Mouse (Mus musculus) embryonic facial prominence, embryonic 14.5 days (tissue): ENCODE measurements at regions not wholly inside any gene's neighbourhood (a gene's known extent, or its start where the extent isn't known, plus 50 kb on each side); places are given as distances from the start of the nearest gene placed in this dataset.
A peak's percentile ranks its signal among the peaks of the same experiment; 100 is the strongest.

Source experiments
- ATAC-seq: fragments of 200-750 bp; cut with Nextera tagmentation; 2 replicates; pipeline ENCODE4 v1.8.0; 2017; ENCODE audit warnings: low read depth, moderate number of reproducible peaks, moderate TSS enrichment
- DNase-seq: peaks from one replicate; pipeline ENCODE4 v3.0.0-alpha.2; 2015; ENCODE audit warnings: low spot score
- H3K27ac ChIP-seq: fragments of 300-500 bp; sonication (generic); replicated peaks from 2 replicates; pipeline ENCODE4 v1.5.1; 2014; ENCODE audit warnings: low read depth, mild to moderate bottlenecking, low read length, moderate library complexity
- H3K27me3 ChIP-seq: fragments of 300-500 bp; sonication (generic); replicated peaks from 2 replicates; pipeline ENCODE4 v1.6.1; 2014; ENCODE audit warnings: low read length; ENCODE audit not compliant: control insufficient read depth, insufficient read depth
- H3K36me3 ChIP-seq: fragments of 300-500 bp; sonication (generic); 2 replicates; pipeline ENCODE4 v1.6.1; 2014; ENCODE audit warnings: low read length, mixed read lengths; ENCODE audit not compliant: control insufficient read depth, insufficient read depth
- H3K4me1 ChIP-seq: fragments of 300-500 bp; sonication (generic); 2 replicates; pipeline ENCODE4 v1.6.1; 2014; ENCODE audit warnings: antibody characterized with exemption, low read length; ENCODE audit not compliant: control insufficient read depth, insufficient read depth
- H3K4me2 ChIP-seq: fragments of 300-500 bp; sonication (generic); 2 replicates; pipeline ENCODE4 v1.6.1; 2014; ENCODE audit warnings: low read depth, mild to moderate bottlenecking, low read length, moderate library complexity, mixed read lengths
- H3K4me3 ChIP-seq: fragments of 300-500 bp; sonication (generic); 2 replicates; pipeline ENCODE4 v1.5.1; 2014; ENCODE audit warnings: low read depth, mild to moderate bottlenecking, low read length
- H3K9ac ChIP-seq: fragments of 300-500 bp; sonication (generic); 2 replicates; pipeline ENCODE4 v1.6.1; 2014; ENCODE audit warnings: low read depth, mild to moderate bottlenecking, low read length, moderate library complexity, mixed read lengths
- H3K9me3 ChIP-seq: fragments of 300-500 bp; sonication (generic); 2 replicates; pipeline ENCODE4 v1.6.1; 2016; ENCODE audit warnings: low read length; ENCODE audit not compliant: control insufficient read depth
- WGBS: fragments of 180-500 bp; shearing (Covaris S2); extraction: QIAGEN DNeasy Blood & Tissue Kit; methylation state at CpG from one replicate; pipeline ENCODE4 v1.1.7; 2014; 5-methylcytosine and 5-hydroxymethylcytosine counted together

DNA sequence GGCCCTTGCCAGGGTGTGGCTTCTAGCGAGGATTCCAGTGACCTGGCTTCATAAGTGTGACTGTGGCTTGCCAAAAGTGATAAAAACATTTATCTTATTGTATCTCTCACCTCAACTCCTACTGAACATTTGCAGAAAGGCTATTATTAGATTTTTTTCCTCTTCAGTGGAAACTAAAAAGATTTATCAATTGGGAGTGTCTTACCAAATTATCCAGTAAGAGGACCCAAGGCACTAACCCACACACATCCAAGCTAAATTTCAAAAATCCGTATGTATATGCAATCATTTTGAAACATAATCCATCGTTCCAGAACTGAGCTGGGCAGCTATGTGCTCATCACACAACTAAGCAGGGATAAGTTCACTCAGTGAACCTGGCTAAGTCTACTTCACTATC, 136.3 kb downstream of the Fam76b start:
- H3K4me1 ChIP-seq: peaks cover 7% of the 10 kb centered on the region; the same call in 1 of the 2 replicates
- ATAC-seq: no peak
- H3K4me3 ChIP-seq: no peak overlapping the region
- 69% methylated on average over 3 of the region's 3 CpGs for whole genome bisulfite sequencing
- no peak for DNase-seq
- H3K4me2 ChIP-seq: no peak overlapping the region
- H3K9ac ChIP-seq: no peak overlapping the region
- no peak overlapping the region for H3K27ac ChIP-seq
- no peaks in the 10 kb centered on the region for H3K36me3 ChIP-seq
- no peaks in the 10 kb centered on the region for H3K27me3 ChIP-seq
- no peaks in the 10 kb centered on the region for H3K9me3 ChIP-seq

DNA sequence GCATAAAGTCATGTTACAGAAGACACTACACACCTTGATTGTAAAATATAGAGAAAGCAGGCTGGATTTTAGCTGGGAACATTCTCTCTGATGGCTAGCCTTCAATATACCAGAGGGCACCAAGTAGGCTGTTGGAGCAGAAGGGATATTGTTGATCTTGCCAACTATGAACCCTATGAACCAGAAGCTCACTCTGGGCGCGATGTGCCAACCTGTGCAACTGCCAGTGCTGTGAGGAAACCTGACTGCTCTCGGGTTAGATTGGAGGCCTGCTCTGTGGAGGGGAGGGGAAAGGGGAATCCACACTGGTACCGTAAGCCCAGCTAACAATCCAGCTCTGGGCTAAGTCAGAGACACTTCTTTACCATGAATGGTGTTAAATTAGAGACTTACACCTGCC, 136.7 kb downstream of the Fam76b start:
- 85% methylated on average over 4 of the region's 4 CpGs for WGBS
- H3K4me3 ChIP-seq: no peak overlapping the region
- no peaks in the 10 kb centered on the region for H3K36me3 ChIP-seq

DNA sequence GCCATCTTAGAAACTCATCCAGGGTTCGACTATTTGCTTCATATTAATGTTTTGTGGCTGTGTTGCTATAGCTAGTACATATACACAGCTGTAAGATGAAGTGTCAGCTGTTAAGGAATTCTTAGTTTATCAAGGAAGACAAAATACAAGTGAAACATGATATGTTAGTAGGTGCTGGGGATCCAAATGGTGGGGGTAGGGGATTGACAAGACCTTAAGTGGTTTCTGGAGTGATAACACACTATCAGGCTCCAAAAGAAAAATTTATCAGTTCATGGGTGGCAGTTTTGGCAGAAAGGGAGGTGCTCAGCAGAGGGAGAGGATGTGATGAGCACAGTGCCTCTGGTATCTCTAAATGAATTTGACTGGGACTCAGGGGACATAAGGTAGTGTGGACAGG, 138.7 kb downstream of the Fam76b start:
- Histone ChIP-seq H3K4me2 (no peak overlapping the region), H3K9me3 (no peaks in the 10 kb centered on the region), H3K27ac (no peak overlapping the region), H3K4me3 (no peak overlapping the region), H3K36me3 (no peaks in the 10 kb centered on the region), H3K4me1 (peaks cover 19% of the 10 kb centered on the region), H3K27me3 (no peaks in the 10 kb centered on the region), H3K9ac (no peak overlapping the region)
- no peak for DNase-seq
- ATAC-seq: no peak
- 80% methylated on average over 1 of the region's 1 CpGs for WGBS

More for the DNA sequence above, 136.7 kb downstream of the Fam76b start:
- no peaks in the 10 kb centered on the region for H3K27me3 ChIP-seq
- no peak overlapping the region for H3K27ac ChIP-seq
- no peak for DNase-seq
- H3K9me3 ChIP-seq: no peaks in the 10 kb centered on the region
- H3K4me2 ChIP-seq: no peak overlapping the region
- H3K9ac ChIP-seq: no peak overlapping the region
- peaks cover 12% of the 10 kb centered on the region for H3K4me1 ChIP-seq
- 0 out of 2 replicates have a peak, but pooled peaks have one; percentile 22 for ATAC-seq

DNA sequence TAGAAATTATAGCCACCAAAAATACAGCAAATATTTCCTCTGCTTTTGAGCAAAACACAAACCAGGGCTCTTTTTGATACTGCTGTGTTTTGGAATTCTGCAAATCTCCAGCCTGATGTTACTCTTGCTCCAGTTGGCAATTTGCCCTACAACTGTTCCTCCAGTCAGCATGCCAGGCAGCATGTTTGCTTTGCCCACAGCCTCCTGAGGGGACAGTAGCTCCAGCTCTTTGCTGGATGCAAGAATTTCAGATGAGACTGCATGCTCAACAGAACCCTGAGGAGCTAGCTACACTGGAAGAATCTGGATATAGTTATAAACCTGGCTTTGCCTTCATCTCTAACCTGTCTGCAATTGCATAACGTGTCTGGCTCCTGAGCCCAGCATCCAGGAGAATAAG, 141.7 kb downstream of the Fam76b start:
- DNase-seq (peak; percentile 82), ATAC-seq (peak; percentile 33; the same call in 1 of the 2 replicates)
- Histone ChIP-seq H3K27ac (peak overlapping the region; percentile 65), H3K4me1 (peaks cover 19% of the 10 kb centered on the region), H3K9me3 (no peaks in the 10 kb centered on the region), H3K4me3 (no peak overlapping the region), H3K4me2 (no peak overlapping the region), H3K27me3 (no peaks in the 10 kb centered on the region), H3K9ac (no peak overlapping the region), H3K36me3 (no peaks in the 10 kb centered on the region)
- WGBS: 38% methylated on average over 1 of the region's 1 CpGs

DNA sequence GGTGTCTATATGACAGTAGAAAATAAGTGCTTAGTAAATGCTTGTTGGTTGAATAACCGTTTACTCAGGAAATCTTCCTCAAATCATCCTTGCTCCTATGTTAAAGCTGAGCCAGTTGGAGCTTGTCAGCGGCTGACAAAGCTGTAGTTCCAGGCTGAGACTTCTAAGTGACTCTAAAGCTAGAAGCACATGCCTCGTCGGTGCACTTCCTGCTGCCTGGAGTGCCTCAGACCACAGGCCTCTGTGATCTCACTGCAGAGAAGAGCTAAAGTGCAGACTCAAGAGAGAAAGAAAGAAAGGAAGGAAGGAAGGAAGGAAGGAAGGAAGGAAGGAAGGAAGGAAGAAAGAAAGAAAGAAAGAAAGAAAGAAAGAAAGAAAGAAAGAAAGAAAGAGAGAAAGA, 146.1 kb downstream of the Fam76b start:
- Histone ChIP-seq H3K36me3 (no peaks in the 10 kb centered on the region), H3K27me3 (no peaks in the 10 kb centered on the region), H3K27ac (no peak overlapping the region), H3K4me1 (peaks cover 14% of the 10 kb centered on the region), H3K9ac (no peak overlapping the region), H3K4me3 (no peak overlapping the region), H3K9me3 (no peaks in the 10 kb centered on the region), H3K4me2 (no peak overlapping the region)
- ATAC-seq: no peak
- 60% methylated on average over 4 of the region's 4 CpGs for WGBS
- DNase-seq: no peak

DNA sequence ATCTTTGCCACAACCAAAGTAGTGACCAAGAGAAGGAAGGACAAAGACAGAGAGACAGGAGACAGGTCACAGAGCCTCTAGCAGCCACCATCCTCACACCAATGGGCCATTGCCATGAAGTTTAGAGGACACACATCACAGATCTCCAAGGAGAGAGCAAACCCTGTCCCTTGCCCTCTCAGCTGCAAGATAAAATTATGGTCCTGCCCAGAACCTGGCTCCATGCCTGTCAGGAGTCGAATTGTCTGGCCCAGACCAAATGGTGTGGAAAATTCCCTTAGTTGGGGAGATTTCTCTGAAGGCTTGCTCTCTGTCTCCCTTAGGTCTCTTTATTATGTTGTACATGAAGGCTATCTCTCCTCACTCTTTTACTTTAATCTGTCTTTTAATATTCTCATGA, 147.4 kb downstream of the Fam76b start:
- DNase-seq: no peak
- Histone ChIP-seq H3K4me1 (peaks cover 5% of the 10 kb centered on the region), H3K36me3 (no peaks in the 10 kb centered on the region), H3K4me3 (no peak overlapping the region), H3K27ac (no peak overlapping the region), H3K27me3 (no peaks in the 10 kb centered on the region), H3K9ac (no peak overlapping the region), H3K4me2 (no peak overlapping the region), H3K9me3 (no peaks in the 10 kb centered on the region)
- no peak for ATAC-seq
- 85% methylated on average over 1 of the region's 1 CpGs for WGBS

DNA sequence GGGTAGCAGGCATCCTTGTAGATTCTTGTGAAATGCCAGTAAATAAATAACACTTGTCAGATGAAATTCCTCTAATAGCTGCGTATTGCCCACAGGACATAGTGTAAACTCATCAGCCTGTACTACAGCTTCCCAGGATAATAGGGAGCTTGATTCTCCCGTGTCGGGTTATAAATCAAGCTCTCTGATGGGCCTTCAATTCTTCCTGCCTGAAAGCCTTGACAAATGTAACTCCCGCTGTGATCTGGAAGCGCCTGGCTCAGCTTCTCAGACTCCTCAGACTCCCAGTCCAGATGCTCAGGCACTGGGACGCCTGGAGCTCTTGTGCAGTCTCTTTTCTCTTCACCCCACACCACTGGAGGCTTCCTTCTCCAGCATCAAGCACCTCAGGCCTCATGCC, 151.3 kb downstream of the Fam76b start:
- WGBS: 44% methylated on average over 6 of the region's 6 CpGs
- Histone ChIP-seq H3K4me1 (peaks cover 2% of the 10 kb centered on the region; the same call in 1 of the 2 replicates), H3K9me3 (no peaks in the 10 kb centered on the region), H3K27me3 (no peaks in the 10 kb centered on the region), H3K4me3 (no peak overlapping the region), H3K4me2 (no peak overlapping the region), H3K36me3 (no peaks in the 10 kb centered on the region), H3K9ac (no peak overlapping the region), H3K27ac (no peak overlapping the region)
- DNase-seq: no peak
- no peak for ATAC-seq

DNA sequence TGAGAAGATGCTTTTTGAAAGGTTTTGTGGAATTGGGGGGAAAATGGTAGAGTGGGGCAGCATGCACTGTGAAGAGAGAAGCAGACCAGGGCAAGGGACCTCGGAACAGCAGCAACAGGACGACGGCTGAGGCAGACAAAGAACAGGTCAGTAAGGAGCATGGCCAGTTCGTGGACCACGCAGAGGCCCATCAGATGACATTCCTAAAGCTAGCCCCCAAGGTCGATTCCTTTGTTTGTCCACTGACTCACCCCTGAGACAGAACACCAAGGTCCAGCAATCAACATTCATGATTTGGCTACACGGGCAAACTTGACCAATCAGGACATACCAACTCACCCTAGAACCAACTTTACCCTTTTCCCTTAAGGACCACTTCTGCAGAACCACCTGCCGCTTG, 160.0 kb downstream of the Fam76b start:
- no peaks in the 10 kb centered on the region for H3K36me3 ChIP-seq
- H3K27me3 ChIP-seq: no peaks in the 10 kb centered on the region
- DNase-seq (no peak), ATAC-seq (no peak)
- WGBS: 89% methylated on average over 8 of the region's 8 CpGs
- H3K27ac ChIP-seq: no peak overlapping the region
- H3K4me2 ChIP-seq: no peak overlapping the region
- H3K9me3 ChIP-seq: no peaks in the 10 kb centered on the region
- no peak overlapping the region for H3K4me3 ChIP-seq
- H3K4me1 ChIP-seq: peaks cover 8% of the 10 kb centered on the region
- H3K9ac ChIP-seq: no peak overlapping the region

DNA sequence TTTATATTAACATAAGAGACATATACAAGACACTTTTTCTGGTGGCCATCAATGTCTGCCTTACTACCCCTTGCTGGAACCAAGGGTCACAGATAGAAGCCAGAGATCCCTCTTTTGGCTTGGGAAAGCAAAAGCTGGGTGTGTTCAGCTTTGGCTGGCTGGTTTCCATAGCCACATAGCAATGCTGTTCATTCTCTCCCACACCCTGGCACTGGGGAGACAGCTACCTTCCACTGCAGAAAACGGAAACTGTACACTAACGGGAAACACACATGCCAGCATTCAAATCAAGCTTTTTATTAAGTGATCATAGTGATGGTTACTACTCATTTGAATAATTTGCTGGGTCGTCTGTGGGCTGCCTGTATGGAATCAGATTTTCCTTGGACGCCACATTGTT, 161.4 kb downstream of the Fam76b start:
- DNase-seq (peak; percentile 65), ATAC-seq (0 out of 2 replicates have a peak, but pooled peaks have one; percentile 12)
- Histone ChIP-seq H3K9ac (no peak overlapping the region), H3K27me3 (no peaks in the 10 kb centered on the region), H3K36me3 (no peaks in the 10 kb centered on the region), H3K9me3 (no peaks in the 10 kb centered on the region), H3K4me3 (no peak overlapping the region), H3K4me2 (no peak overlapping the region), H3K4me1 (peaks cover 8% of the 10 kb centered on the region), H3K27ac (no peak overlapping the region)
- WGBS: 50% methylated on average over 4 of the region's 4 CpGs
